Mouse (Mus musculus) midbrain, embryonic 14.5 days (tissue): ENCODE measurements around the gene Pisd. TPM values are rescaled to one million over a fixed set of nuclear protein-coding genes. Genes with fewer than 3 reads are reported as not detected.
"Not testable (repeated sequence)": the region's sequence is repeated elsewhere in the genome, so short reads cannot be mapped to it uniquely, and the experiment has no call there.

Source experiments
- ATAC-seq: fragments of 200-750 bp; cut with Nextera tagmentation; 2 replicates; pipeline ENCODE4 v1.8.0; 2017; ENCODE audit warnings: moderate number of reproducible peaks, moderate library complexity; ENCODE audit not compliant: low FRiP score, low TSS enrichment
- DNase-seq: peaks from one replicate; pipeline ENCODE4 v3.0.0-alpha.2; 2015
- H3K27ac ChIP-seq: fragments of 300-500 bp; sonication (generic); replicated peaks from 2 replicates; pipeline ENCODE4 v1.5.1; 2014; ENCODE audit warnings: mild to moderate bottlenecking, low read depth, low read length, moderate library complexity
- H3K27me3 ChIP-seq: fragments of 300-500 bp; sonication (generic); 2 replicates; pipeline ENCODE4 v1.6.1; 2014; ENCODE audit warnings: low read length, control low read depth, mixed read lengths; ENCODE audit not compliant: control insufficient read depth, insufficient read depth
- H3K36me3 ChIP-seq: fragments of 300-500 bp; sonication (generic); 2 replicates; pipeline ENCODE4 v1.6.1; 2014; ENCODE audit warnings: low read length, control low read depth; ENCODE audit not compliant: control insufficient read depth, insufficient read depth
- H3K4me1 ChIP-seq: fragments of 300-500 bp; sonication (generic); 2 replicates; pipeline ENCODE4 v1.6.1; 2014; ENCODE audit warnings: mild to moderate bottlenecking, antibody characterized with exemption, low read length, control low read depth; ENCODE audit not compliant: control insufficient read depth, insufficient read depth
- H3K4me2 ChIP-seq: fragments of 300-500 bp; sonication (generic); 2 replicates; pipeline ENCODE4 v1.6.1; 2014; ENCODE audit warnings: mild to moderate bottlenecking, low read length, moderate library complexity
- H3K4me3 ChIP-seq: fragments of 300-500 bp; sonication (generic); replicated peaks from 2 replicates; pipeline ENCODE4 v1.5.1; 2014; ENCODE audit warnings: low read depth, low read length
- H3K9ac ChIP-seq: fragments of 300-500 bp; sonication (generic); replicated peaks from 2 replicates; pipeline ENCODE4 v1.6.1; 2014; ENCODE audit warnings: mild to moderate bottlenecking, low read length, moderate library complexity
- H3K9me3 ChIP-seq: fragments of 300-500 bp; sonication (generic); 2 replicates; pipeline ENCODE4 v1.6.1; 2016; ENCODE audit warnings: low read length, control low read depth, mixed read lengths; ENCODE audit not compliant: control insufficient read depth
- WGBS: fragments of 180-500 bp; shearing (Covaris S2); extraction: QIAGEN DNeasy Blood & Tissue Kit; methylation state at CpG from one replicate; pipeline ENCODE4 v1.1.7; 2014; 5-methylcytosine and 5-hydroxymethylcytosine counted together
- polyA plus RNA-seq: library from polyadenylated mRNA; unstranded; fragments of >200 nt; fragmentation: Nextera tagmentation; extraction: Ambion mirVana; gene quantifications from 2 replicates; pipeline ENCODE4 v1.2.1, GENCODE M21; 2014

The Pisd gene
- polyA plus RNA-seq, 1 experiment from 2014 or later = 106 TPM

- no peak overlapping the region for H3K4me3 ChIP-seq
- peaks cover 7% of the 10 kb centered on the region; the same call in 1 of the 2 replicates for H3K36me3 ChIP-seq
- no peak overlapping the region for H3K9ac ChIP-seq
- ATAC-seq (no peak), DNase-seq (no peak)
- H3K27ac ChIP-seq = peak overlapping the region; percentile 37
- no peaks in the 10 kb centered on the region for H3K27me3 ChIP-seq
- 98% methylated on average over 3 of the region's 3 CpGs for WGBS
- no peaks in the 10 kb centered on the region for H3K9me3 ChIP-seq
- no peak overlapping the region for H3K4me2 ChIP-seq
- H3K4me1 ChIP-seq = 0 out of 2 replicates have a peak, but pooled peaks cover 7% of the 10 kb centered on the region
Measured at GRCm38 (mm10) chr5:32740138-32740537, 45.3 kb downstream of the Pisd start.

GRCm38 (mm10) chr5:32736770-32737169 lies 48.7 kb downstream of the Pisd start:
- ATAC-seq = peak; percentile 68; the same call in 1 of the 2 replicates
- not testable (repeated sequence) for H3K27me3 ChIP-seq, H3K4me3 ChIP-seq, H3K4me1 ChIP-seq, H3K9ac ChIP-seq, H3K4me2 ChIP-seq, H3K9me3 ChIP-seq, H3K27ac ChIP-seq, DNase-seq
- WGBS = 98% methylated on average over 3 of the region's 3 CpGs
- peaks cover 13% of the 10 kb centered on the region; the same call in 1 of the 2 replicates for H3K36me3 ChIP-seq

GRCm38 (mm10) chr5:32735779-32736178 lies 49.7 kb downstream of the Pisd start:
- peaks cover 13% of the 10 kb centered on the region; the same call in 1 of the 2 replicates for H3K36me3 ChIP-seq
- no peak overlapping the region for H3K9ac ChIP-seq
- no peak overlapping the region for H3K27ac ChIP-seq
- ATAC-seq (no peak), DNase-seq (no peak)
- WGBS = 94% methylated on average over 6 of the region's 6 CpGs
- no peaks in the 10 kb centered on the region for H3K4me1 ChIP-seq
- no peaks in the 10 kb centered on the region for H3K9me3 ChIP-seq
- H3K4me2 ChIP-seq = no peak overlapping the region
- no peaks in the 10 kb centered on the region for H3K27me3 ChIP-seq
- H3K4me3 ChIP-seq = no peak overlapping the region

- not testable (repeated sequence) for H3K27ac ChIP-seq
Measured at GRCm38 (mm10) chr5:32733892-32734291, 51.6 kb downstream of the Pisd start.

GRCm38 (mm10) chr5:32728851-32729250 lies 56.6 kb downstream of the Pisd start:
- 90% methylated on average over 8 of the region's 8 CpGs for WGBS
- Histone ChIP-seq H3K36me3 (no peaks in the 10 kb centered on the region), H3K9me3 (no peaks in the 10 kb centered on the region), H3K9ac (no peak overlapping the region), H3K27ac (no peak overlapping the region), H3K27me3 (no peaks in the 10 kb centered on the region), H3K4me3 (no peak overlapping the region), H3K4me1 (no peaks in the 10 kb centered on the region), H3K4me2 (no peak overlapping the region)
- DNase-seq (no peak), ATAC-seq (no peak)

More at GRCm38 (mm10) chr5:32733892-32734291, 51.6 kb downstream of the Pisd start:
- H3K9me3 ChIP-seq, H3K27me3 ChIP-seq, H3K4me2 ChIP-seq, DNase-seq, H3K4me3 ChIP-seq, H3K9ac ChIP-seq, H3K4me1 ChIP-seq: not testable (repeated sequence)
- peak; percentile 66 for ATAC-seq
- peaks cover 13% of the 10 kb centered on the region; the same call in 1 of the 2 replicates for H3K36me3 ChIP-seq
- 97% methylated on average over 6 of the region's 6 CpGs for WGBS

- no peak overlapping the region for H3K9ac ChIP-seq
- no peaks in the 10 kb centered on the region for H3K27me3 ChIP-seq
- 91% methylated on average over 7 of the region's 7 CpGs for WGBS
- H3K27ac ChIP-seq = no peak overlapping the region
- H3K4me3 ChIP-seq = no peak overlapping the region
- ATAC-seq (no peak), DNase-seq (no peak)
- H3K4me2 ChIP-seq = no peak overlapping the region
- H3K9me3 ChIP-seq = no peaks in the 10 kb centered on the region
- H3K36me3 ChIP-seq = no peaks in the 10 kb centered on the region
- H3K4me1 ChIP-seq = no peaks in the 10 kb centered on the region
Measured at GRCm38 (mm10) chr5:32728300-32728699, 57.1 kb downstream of the Pisd start.

- not testable (repeated sequence) for ATAC-seq, H3K9me3 ChIP-seq, H3K4me2 ChIP-seq, H3K27ac ChIP-seq, H3K9ac ChIP-seq, H3K4me1 ChIP-seq, H3K36me3 ChIP-seq, H3K4me3 ChIP-seq, DNase-seq, H3K27me3 ChIP-seq
- 74% methylated on average over 3 of the region's 3 CpGs for WGBS
Measured at GRCm38 (mm10) chr5:32725397-32725796, 60.0 kb downstream of the Pisd start.

- DNase-seq (no peak), ATAC-seq (no peak)
- 90% methylated on average over 7 of the region's 7 CpGs for WGBS
- Histone ChIP-seq H3K9me3 (no peaks in the 10 kb centered on the region), H3K36me3 (no peaks in the 10 kb centered on the region), H3K4me2 (no peak overlapping the region), H3K27ac (no peak overlapping the region), H3K9ac (no peak overlapping the region), H3K4me3 (no peak overlapping the region), H3K27me3 (no peaks in the 10 kb centered on the region), H3K4me1 (no peaks in the 10 kb centered on the region)
Measured at GRCm38 (mm10) chr5:32723981-32724380, 61.5 kb downstream of the Pisd start.

GRCm38 (mm10) chr5:32722711-32723110 lies 62.7 kb downstream of the Pisd start:
- H3K27ac ChIP-seq, H3K27me3 ChIP-seq, H3K9me3 ChIP-seq, H3K9ac ChIP-seq, H3K4me2 ChIP-seq, DNase-seq, H3K4me3 ChIP-seq, H3K36me3 ChIP-seq, H3K4me1 ChIP-seq: not testable (repeated sequence)
- peak; percentile 53; the same call in 1 of the 2 replicates for ATAC-seq
- 87% methylated on average over 8 of the region's 8 CpGs for WGBS
